Mouse (Mus musculus) T-helper 2 cell (primary cell): ENCODE measurements at regions not wholly inside any gene's neighbourhood (a gene's known extent, or its start where the extent isn't known, plus 50 kb on each side); places are given as distances from the start of the nearest gene placed in this dataset.

Source experiments
- in situ Hi-C: fragments of 300-600 bp; cut with MboI, MseI; formaldehyde crosslinking; loops from one replicate; pipeline ENCODE4 v1.15.1; 2025; ENCODE audit warnings: high pct_unique_total_duplicates

GRCm38 (mm10) chr4:81966054-81966623, 523.5 kb upstream of the Mpdz start:
- in situ Hi-C loops = no loop called here

GRCm38 (mm10) chr4:81963112-81963511, 520.5 kb upstream of the Mpdz start:
- in situ Hi-C loops = no loop called here

GRCm38 (mm10) chr4:81962586-81962985, 520.0 kb upstream of the Mpdz start:
- in situ Hi-C loops = no loop called here

GRCm38 (mm10) chr4:81960552-81961534, 518.2 kb upstream of the Mpdz start:
- in situ Hi-C loops = no loop called here

GRCm38 (mm10) chr4:81956926-81957694, 514.5 kb upstream of the Mpdz start:
- in situ Hi-C loops = no loop called here

- in situ Hi-C loops = no loop called here
These were observed 510.4 kb upstream of the Mpdz start for GRCm38 (mm10) chr4:81953023-81953422.

GRCm38 (mm10) chr4:81937384-81937783, 494.8 kb upstream of the Mpdz start:
- in situ Hi-C loops = no loop called here

- in situ Hi-C loops = no loop called here
These were observed 488.3 kb upstream of the Mpdz start for GRCm38 (mm10) chr4:81930956-81931355.

GRCm38 (mm10) chr4:81928581-81929244, 486.1 kb upstream of the Mpdz start:
- in situ Hi-C loops = no loop called here

- in situ Hi-C loops = no loop called here
These were observed 484.6 kb upstream of the Mpdz start for GRCm38 (mm10) chr4:81927176-81927714.

- in situ Hi-C loops = no loop called here
These were observed 484.1 kb upstream of the Mpdz start for GRCm38 (mm10) chr4:81926662-81927141.

GRCm38 (mm10) chr4:81925611-81926010, 483.0 kb upstream of the Mpdz start:
- in situ Hi-C loops = no loop called here

GRCm38 (mm10) chr4:81924120-81924519, 481.5 kb upstream of the Mpdz start:
- in situ Hi-C loops = no loop called here

GRCm38 (mm10) chr4:81922876-81923275, 480.3 kb upstream of the Mpdz start:
- in situ Hi-C loops = no loop called here

- in situ Hi-C loops = no loop called here
These were observed 472.4 kb upstream of the Mpdz start for GRCm38 (mm10) chr4:81914971-81915370.

GRCm38 (mm10) chr4:81913296-81913695, 470.7 kb upstream of the Mpdz start:
- in situ Hi-C loops = no loop called here

GRCm38 (mm10) chr4:81912653-81913052, 470.0 kb upstream of the Mpdz start:
- in situ Hi-C loops = no loop called here

GRCm38 (mm10) chr4:81899961-81900540, 457.4 kb upstream of the Mpdz start:
- in situ Hi-C loops = no loop called here

GRCm38 (mm10) chr4:81898661-81899060, 456.0 kb upstream of the Mpdz start:
- in situ Hi-C loops = no loop called here

GRCm38 (mm10) chr4:81897451-81897850, 454.8 kb upstream of the Mpdz start:
- in situ Hi-C loops = no loop called here

- in situ Hi-C loops = no loop called here
These were observed 426.3 kb upstream of the Mpdz start for GRCm38 (mm10) chr4:81868941-81869340.
